Mouse (Mus musculus): Measurements from ENCODE around the gene Ago3.

The Ago3 gene

GRCm38 (mm10) chr4:126287302-126287995 lies 141.9 kb downstream of the Ago3 start:
- in situ Hi-C loops (cut with MboI; ENCODE audit: unreplicated experiment in 2 of 2): no loop called here

GRCm38 (mm10) chr4:126286492-126286891 lies 142.9 kb downstream of the Ago3 start, which contains the start of gene Col8a2:
Gene Col8a2 (plus strand): TSS chr4:126286793.
- in situ Hi-C loops (cut with MboI; ENCODE audit: unreplicated experiment in 2 of 2): no loop called here

- in situ Hi-C loops (cut with MboI; ENCODE audit: unreplicated experiment in 2 of 2): no loop called here
Measured at GRCm38 (mm10) chr4:126283582-126283981, 145.8 kb downstream of the Ago3 start.

- in situ Hi-C loops (cut with MboI; ENCODE audit: unreplicated experiment in 2 of 2): no loop called here
Measured at GRCm38 (mm10) chr4:126281706-126282105, 147.7 kb downstream of the Ago3 start.

All from v-Abl transformed pro-B cells (cell line).